Mouse (Mus musculus) frontal cortex, postnatal 36 days (tissue): Measurements from ENCODE around the gene Rbm34.

Source experiments
- DNase-seq, 2 experiments: peaks; one replicate each; pipeline ENCODE4 v3.0.0; 2022; ENCODE audit warnings: low spot score in 2 of 2

Gene Rbm34

GRCm38 (mm10) chr8:126961516-126961915, 9.4 kb downstream of the Rbm34 start:
- peak; percentile 57 for DNase-seq

GRCm38 (mm10) chr8:126951900-126952636, 18.8 kb downstream of the Rbm34 start:
- DNase-seq: no peak

GRCm38 (mm10) chr8:126949527-126949926, 21.3 kb downstream of the Rbm34 start:
- DNase-seq: no peak

DNA sequence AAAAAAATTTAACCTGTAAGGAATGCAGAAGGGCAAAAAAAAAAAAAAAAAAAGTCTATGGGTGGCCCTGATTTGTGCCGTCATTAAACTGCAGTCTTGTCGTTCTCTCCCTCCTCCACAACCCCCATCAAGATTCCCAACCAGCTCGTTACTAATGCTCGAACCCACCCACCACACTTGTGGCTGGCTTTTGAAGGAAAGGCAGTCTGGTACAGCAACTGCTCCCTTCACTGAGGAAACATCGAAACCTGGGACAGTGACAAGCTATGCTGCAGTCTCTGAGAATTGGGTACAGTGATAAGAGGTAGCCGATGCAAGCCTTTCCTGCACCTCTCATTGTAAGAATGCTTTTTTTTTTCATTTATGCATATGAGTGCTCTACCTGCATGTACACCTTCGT, 24.4 kb downstream of the Rbm34 start:
- no peak for DNase-seq

GRCm38 (mm10) chr8:126945730-126946163, 25.1 kb downstream of the Rbm34 start, which contains the start of gene Tomm20:
Gene Tomm20 (minus strand): TSS chr8:126945844.
- DNase-seq: peak; percentile 96 to 97

DNA sequence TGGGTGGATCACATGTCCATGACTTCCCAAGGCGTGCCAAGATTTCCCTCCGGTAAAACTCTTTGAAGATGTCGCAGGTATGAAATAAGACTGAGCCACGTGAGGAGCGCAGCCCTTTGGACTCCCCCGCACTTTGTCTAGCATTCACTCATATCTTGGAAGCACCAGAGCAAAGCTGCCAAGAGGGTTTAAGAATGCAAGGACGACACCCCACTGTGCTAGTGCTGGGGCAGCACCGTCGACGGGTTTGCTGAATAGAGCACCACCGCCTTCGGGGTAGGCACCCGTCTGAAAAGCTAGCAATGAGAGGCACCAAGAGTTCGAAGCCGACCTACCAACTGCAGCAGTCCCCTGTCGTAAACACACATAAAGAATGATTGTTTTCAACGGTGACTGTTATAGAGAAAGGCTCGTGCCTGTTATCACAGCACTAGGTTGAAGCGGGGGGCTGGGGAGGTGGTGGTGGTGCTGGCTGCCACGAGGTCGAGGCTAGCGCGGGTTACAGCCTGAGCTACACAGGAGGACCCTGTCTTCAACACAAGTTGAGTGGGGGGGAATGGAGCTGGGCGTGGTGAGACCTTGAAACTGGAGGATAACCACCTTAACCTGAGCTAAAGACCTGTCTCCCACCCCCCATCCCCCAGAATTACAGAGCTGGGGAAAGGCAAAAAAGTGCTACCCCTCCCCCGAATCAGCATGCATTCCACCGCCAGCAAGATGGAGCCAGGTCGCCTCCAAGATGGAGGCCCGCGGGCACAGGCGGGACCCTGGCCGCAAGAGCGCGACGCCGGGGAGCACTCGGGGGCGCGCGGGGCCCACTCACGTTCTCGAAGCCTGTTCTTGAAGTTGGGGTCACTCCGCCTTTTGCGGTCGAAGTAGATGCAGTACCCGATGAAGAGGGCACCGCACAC, 25.8 kb downstream of the Rbm34 start:
- DNase-seq: peak; percentile 28 to 46

DNA sequence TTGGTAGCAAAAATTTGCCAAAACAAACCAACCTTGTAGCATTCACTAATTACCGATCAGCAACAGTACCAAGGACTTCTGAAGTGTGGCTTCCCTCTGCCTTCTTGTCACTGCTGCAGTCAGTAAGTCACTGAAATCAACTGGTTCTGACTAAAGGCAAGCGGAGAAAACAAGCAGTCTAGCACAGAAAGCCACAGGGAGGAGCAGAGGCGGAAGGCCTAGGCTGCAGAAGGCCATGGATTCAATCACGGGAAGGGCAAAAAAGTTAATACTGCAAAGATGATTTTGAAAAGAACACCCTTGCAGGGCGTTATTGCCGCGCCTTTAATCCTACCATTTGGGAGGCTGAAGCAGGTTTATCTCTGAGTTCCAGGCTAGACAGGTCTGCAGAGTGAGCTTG, 27.3 kb downstream of the Rbm34 start:
- no peak for DNase-seq

DNA sequence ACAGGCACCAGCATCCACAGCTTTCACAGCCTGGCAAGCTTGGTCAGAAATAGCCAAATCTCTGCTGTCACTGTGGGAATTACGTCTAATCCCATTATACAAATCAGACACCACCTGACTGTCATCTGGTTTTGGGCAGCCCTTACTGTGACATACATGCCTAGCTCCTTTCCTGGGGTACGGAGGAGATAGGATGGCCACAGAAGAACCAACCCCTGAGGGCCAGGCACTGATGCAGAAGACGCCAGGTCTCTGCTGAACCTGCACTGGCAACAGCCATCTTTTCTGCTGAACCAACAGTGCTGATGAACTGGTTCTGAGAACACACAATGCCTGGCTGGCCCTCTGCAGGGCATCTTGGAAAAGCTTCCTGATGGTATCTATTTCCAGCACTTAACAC, 33.5 kb downstream of the Rbm34 start:
- DNase-seq: no peak

- DNase-seq: no peak
Measured at GRCm38 (mm10) chr8:126935932-126936331, 34.9 kb downstream of the Rbm34 start.

- no peak for DNase-seq
Measured at GRCm38 (mm10) chr8:126935387-126935786, 35.5 kb downstream of the Rbm34 start.

DNA sequence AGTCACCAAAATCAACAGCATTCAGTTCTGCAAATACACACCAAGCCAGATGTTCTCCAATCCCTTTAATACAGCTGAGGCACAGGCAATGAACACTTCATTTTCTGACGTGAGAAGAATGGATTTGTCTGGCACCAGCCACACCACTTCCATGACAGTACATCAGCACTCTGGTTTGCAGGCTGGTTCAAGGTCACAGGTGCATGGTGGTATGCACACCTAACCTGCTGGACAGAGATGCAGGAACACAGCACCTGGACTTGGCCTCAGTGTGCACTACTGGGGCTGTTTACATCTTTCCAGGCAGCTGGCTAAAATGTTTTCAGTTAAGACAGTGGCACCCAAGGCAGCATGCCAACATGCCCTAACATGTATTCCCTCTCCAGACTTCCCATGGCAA, 38.2 kb downstream of the Rbm34 start:
- DNase-seq: no peak

GRCm38 (mm10) chr8:126932249-126932648, 38.6 kb downstream of the Rbm34 start:
- DNase-seq: no peak

DNA sequence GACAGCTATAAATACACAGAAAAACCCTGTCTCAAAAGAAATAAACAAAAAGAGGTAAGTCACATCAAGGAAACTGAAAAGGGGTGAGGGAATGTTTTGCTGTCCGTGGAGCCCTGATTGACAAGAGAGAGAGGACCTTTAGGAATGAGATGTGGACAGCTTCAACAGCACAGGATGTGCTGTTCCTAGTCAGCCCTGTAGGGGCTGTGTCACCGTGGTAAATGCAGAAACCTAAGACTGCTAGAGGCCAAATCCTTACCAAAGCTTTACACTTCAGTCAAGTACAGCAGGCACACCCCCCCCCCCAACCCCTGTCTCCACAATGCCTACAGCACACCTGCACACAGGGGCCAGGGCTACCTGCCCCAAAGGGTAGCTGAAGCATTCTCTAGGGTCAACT, 39.2 kb downstream of the Rbm34 start:
- DNase-seq: no peak

GRCm38 (mm10) chr8:126929607-126930161, 41.2 kb downstream of the Rbm34 start:
- peak; percentile 61 to 74 for DNase-seq

GRCm38 (mm10) chr8:126928755-126929505, 41.9 kb downstream of the Rbm34 start:
- DNase-seq: no peak

DNA sequence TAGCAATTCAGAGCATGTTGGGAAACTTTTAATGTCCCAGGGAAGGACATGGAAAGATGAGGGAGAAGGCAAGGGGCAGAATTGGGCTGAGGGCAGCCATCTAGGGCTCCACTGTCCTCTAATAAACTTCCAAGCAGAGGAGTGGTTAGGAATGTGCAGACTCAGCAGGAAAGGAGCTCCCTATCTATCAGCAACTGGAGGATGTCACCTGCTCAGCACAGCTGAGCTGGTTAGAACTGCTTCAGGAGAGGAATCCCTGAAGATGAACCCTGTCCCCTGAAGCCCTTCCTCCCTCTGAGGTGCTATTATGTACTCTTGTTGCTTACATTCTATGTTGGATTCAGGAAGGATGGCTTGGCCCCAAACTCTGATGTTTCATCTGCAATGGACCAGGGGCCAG, 42.8 kb downstream of the Rbm34 start:
- no peak for DNase-seq

DNA sequence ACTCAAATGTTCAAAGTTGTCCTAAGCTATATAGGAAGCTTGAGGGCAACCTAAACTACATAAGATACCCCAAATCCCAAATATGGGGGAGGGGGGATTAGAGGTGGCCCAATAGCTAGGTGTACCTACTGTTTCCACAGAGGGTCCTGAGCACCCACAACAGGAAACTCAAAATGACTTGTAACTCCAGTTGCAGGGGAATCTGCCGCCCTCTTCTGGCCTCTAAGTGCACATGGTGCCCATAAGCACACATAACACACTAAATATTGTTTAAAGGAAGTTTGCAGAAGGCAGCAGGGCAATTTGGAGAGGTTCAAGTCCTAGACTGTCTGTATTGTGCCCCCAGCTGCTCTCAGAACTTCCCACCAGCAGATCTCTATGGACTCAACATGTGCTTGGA, 43.8 kb downstream of the Rbm34 start:
- DNase-seq: no peak

GRCm38 (mm10) chr8:126922981-126923380, 47.9 kb downstream of the Rbm34 start:
- no peak for DNase-seq

DNA sequence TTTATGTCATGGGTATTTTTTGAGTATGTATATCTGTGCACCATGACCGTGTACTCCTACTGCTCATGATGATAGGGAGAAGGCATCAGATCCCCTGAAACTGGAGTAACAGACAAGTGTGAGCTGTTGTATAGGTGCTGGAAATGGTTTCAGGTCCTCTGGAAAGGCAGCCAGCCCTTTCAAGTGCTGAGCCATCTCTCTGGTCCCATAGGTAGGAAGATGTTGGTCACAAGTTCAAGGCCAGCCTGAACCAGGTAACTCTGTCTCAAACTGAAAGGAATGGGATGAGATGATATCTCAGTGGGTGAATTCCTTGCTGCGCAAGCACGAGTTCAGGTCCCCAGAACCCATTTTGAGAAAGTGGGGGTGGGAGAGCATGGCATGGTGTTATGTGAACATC, 49.4 kb downstream of the Rbm34 start:
- no peak for DNase-seq

DNA sequence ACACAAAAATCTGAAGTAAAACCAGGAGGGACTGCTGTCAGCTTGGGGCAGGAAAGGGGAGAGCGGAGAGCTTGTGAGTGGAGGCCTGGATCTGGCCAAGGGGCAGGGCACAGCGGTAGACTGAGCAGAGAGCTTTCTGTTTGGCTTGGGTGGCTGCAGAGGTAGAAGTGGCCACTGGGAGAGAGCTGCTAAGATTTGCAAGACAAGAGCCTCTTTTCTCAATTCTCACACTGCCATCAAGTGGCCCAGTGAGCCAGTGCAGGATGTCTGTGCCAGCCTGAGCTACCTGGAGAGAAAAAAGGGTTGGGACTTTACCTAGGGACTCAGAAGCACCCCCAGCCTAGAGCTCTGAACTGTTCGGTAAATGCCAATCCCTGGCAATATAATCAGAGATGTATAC, 50.0 kb downstream of the Rbm34 start:
- DNase-seq: peak; percentile 71 to 82

- no peak for DNase-seq
Measured at GRCm38 (mm10) chr8:126920386-126920785, 50.5 kb downstream of the Rbm34 start.

GRCm38 (mm10) chr8:126919703-126920102, 51.2 kb downstream of the Rbm34 start:
- DNase-seq: no peak
